Mouse (Mus musculus) layer of hippocampus, adult 11-12 months (tissue): ENCODE measurements around the gene Lsm12.

Source experiments
- DNase-seq: peaks from one replicate; pipeline ENCODE4 v3.0.0; 2022; ENCODE audit warnings: low spot score

Lsm12 gene

GRCm38 (mm10) chr11:102216886-102217240, 31.8 kb upstream of the Lsm12 start:
- DNase-seq = peak; percentile 10

GRCm38 (mm10) chr11:102216056-102216885, 31.2 kb upstream of the Lsm12 start:
- DNase-seq = peak; percentile 40

GRCm38 (mm10) chr11:102215511-102215910, 30.4 kb upstream of the Lsm12 start:
- DNase-seq = no peak

GRCm38 (mm10) chr11:102214430-102215156, 29.5 kb upstream of the Lsm12 start:
- DNase-seq = no peak

- no peak for DNase-seq
These were observed 26.8 kb upstream of the Lsm12 start for GRCm38 (mm10) chr11:102211936-102212341.

GRCm38 (mm10) chr11:102211011-102211410, 25.9 kb upstream of the Lsm12 start:
- DNase-seq = no peak

GRCm38 (mm10) chr11:102210185-102210584, 25.1 kb upstream of the Lsm12 start:
- DNase-seq = no peak

- DNase-seq = no peak
These were observed 24.6 kb upstream of the Lsm12 start for GRCm38 (mm10) chr11:102209742-102210141.

- DNase-seq = no peak
These were observed 23.8 kb upstream of the Lsm12 start for GRCm38 (mm10) chr11:102208846-102209245.

- DNase-seq = peak; percentile 61
These were observed 23.0 kb upstream of the Lsm12 start for GRCm38 (mm10) chr11:102207825-102208777.

GRCm38 (mm10) chr11:102206481-102206880, 21.4 kb upstream of the Lsm12 start:
- no peak for DNase-seq

GRCm38 (mm10) chr11:102201408-102201821, 16.3 kb upstream of the Lsm12 start:
- no peak for DNase-seq

GRCm38 (mm10) chr11:102199856-102200255, 14.8 kb upstream of the Lsm12 start:
- DNase-seq = no peak

- DNase-seq = no peak
These were observed 13.1 kb upstream of the Lsm12 start for GRCm38 (mm10) chr11:102198245-102198644.

GRCm38 (mm10) chr11:102196018-102196797, 11.1 kb upstream of the Lsm12 start:
- no peak for DNase-seq

GRCm38 (mm10) chr11:102193657-102194440, 8.8 kb upstream of the Lsm12 start:
- DNase-seq = no peak

GRCm38 (mm10) chr11:102190848-102191247, 5.8 kb upstream of the Lsm12 start:
- DNase-seq = no peak

- DNase-seq = peak; percentile 94
These were observed 4.7 kb upstream of the Lsm12 start, which contains the start of gene G6pc3 for GRCm38 (mm10) chr11:102189461-102190436. G6pc3 (plus strand) TSS chr11:102189620.

GRCm38 (mm10) chr11:102188980-102189379, 3.9 kb upstream of the Lsm12 start:
- DNase-seq = no peak
